Mouse (Mus musculus): ENCODE measurements at regions not wholly inside any gene's neighbourhood (a gene's known extent, or its start where the extent isn't known, plus 50 kb on each side); places are given as distances from the start of the nearest gene placed in this dataset.

DNA sequence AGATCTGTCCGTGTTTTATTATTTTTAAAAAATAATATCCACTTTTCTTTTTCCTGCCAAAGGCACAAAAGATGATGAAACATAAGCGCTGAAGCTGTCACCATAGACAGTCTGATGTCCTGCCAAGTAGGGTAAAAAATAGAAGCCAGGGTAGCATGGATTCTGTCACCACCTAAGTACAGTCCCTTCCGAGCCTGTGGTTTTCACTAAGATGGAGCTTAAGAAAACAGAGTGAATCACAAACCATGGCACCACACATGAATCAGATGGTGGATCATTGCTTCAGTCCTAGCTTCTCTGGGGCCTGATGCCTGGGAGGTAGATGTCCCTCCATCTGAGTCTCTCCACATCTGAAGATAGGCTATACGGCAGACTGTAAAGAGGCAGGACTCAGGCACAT, 55.9 kb upstream of the Fmod start:
- DNase-seq = no peak
- intact Hi-C loops (cut with DNase I) = no loop called here

DNA sequence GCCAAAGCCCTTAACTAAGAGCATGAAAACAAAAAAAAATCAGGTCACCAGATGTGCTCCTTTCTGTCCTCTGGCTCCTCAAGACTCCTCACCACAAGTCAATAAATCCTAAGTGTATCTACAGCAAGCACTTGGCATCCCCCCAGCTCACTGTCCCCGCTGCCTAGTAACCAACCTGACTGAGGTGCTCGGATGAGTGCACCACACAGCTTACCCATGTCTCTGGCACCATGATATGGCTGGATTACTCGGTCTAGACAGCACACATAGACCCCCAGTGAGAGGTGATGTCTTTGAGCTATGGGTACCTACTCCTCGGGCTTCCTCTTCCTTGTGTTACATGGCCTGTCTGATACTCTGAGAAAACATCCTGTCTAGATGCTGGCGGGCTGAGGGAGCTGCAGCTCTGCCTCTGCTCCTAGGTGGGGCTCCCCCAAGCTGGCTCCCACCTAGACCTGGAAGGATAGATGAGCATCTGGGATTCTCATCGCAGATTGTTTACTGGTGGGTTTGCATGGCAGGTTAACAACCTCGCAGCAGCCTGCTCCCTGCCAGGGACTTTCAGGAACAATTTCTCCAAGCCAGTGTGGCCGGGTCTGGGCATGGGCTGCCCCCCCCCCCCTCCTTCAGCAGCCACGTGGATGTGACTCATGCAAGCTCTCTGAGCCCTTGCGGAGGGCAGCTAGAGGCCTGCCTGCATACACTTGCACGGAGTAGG, 57.2 kb upstream of the Prelp start:
- peak; percentile 51 for DNase-seq
- intact Hi-C loops (cut with DNase I) = no loop called here

DNA sequence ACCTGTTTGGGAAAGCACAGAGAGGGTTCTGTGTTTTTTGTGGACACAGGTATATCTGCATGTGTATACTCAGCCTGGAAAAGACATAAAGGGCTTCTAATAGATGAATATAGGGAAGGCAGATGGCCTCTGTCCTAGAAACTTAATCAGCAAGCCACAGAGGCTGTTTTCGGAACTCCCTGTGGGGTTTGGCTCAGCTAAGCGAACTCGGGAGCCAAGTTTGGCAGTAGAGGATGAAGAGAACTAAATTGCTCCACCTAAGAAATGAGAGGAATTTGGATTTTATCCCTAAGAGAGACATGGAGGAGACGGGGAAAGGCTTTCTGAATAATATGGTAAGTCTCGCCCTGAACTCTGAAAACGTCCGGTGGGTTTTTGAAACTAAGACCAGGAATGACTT, 56.0 kb upstream of the Prelp start:
- intact Hi-C loops (cut with DNase I) = no loop called here
- peak in 1 of 2 experiments; percentile 53 for DNase-seq

DNA sequence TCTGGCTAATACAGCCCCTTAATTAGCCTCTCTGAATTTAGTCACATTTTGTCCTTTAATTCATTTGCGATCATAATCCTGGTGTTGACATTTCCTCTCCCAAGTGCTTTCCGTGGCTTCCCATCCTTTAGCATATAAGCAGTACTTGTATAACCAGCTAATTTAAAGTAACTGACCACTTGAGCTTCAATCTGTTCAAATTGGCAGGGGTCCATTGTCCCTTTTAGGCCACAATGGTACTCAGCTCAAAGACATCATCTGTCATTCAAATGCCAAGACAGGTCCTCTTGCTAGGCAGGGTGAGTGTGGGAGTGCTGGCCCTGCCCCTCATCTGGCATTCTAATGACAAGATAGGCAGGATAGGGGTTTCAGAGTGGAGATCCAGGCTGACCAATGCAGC, 52.6 kb upstream of the Prelp start:
- intact Hi-C loops (cut with DNase I) = no loop called here
- DNase-seq = no peak

DNA sequence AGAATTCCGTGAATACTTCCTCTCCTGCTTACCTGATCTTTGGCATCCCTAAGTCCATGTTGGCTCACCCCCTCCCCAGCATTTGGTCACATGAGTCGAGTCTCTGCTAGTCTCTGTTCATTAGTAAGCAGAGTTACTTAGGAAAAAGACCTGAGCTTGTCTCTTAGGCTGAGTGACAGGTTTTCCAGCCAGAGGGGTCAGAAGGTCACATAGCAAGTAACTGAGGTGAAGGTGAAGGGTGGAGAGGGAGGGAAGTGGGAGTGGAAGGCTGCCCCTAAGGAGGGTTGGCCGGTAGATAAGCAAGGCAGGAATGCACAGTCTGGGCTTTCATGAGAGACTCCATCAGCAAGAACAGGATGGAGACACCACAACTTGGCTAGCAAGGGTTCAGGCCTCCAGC, 50.1 kb upstream of the Prelp start:
- intact Hi-C loops (cut with DNase I) = no loop called here
- no peak for DNase-seq
